Mouse (Mus musculus) lung, embryonic 16.5 days (tissue): Measurements from ENCODE around the gene Stoml1. TPM values are rescaled to one million over a fixed set of nuclear protein-coding genes. Genes with fewer than 3 reads are reported as not detected.

Source experiments
- ATAC-seq: fragments of 200-750 bp; cut with Nextera tagmentation; 2 replicates; pipeline ENCODE4 v1.8.0; 2017; ENCODE audit warnings: low read depth, mild to moderate bottlenecking, moderate library complexity
- H3K27ac ChIP-seq: fragments of 300-500 bp; sonication (generic); 2 replicates; pipeline ENCODE4 v1.5.1; 2014; ENCODE audit warnings: mild to moderate bottlenecking, control low read depth, low read length
- H3K27me3 ChIP-seq: fragments of 300-500 bp; sonication (generic); 2 replicates; pipeline ENCODE4 v1.6.1; 2014; ENCODE audit warnings: low read depth, low read length, mixed read lengths; ENCODE audit not compliant: control insufficient read depth, insufficient read depth
- H3K36me3 ChIP-seq: fragments of 300-500 bp; sonication (generic); 2 replicates; pipeline ENCODE4 v1.6.1; 2014; ENCODE audit warnings: low read length; ENCODE audit not compliant: control insufficient read depth, insufficient read depth
- H3K4me1 ChIP-seq: fragments of 300-500 bp; sonication (generic); replicated peaks from 2 replicates; pipeline ENCODE4 v1.6.1; 2014; ENCODE audit warnings: low read length, mixed read lengths; ENCODE audit not compliant: control insufficient read depth, insufficient read depth
- H3K4me2 ChIP-seq: fragments of 300-500 bp; sonication (generic); 2 replicates; pipeline ENCODE4 v1.6.1; 2014; ENCODE audit warnings: low read depth, low read length, control low read depth
- H3K4me3 ChIP-seq: fragments of 300-500 bp; sonication (generic); 2 replicates; pipeline ENCODE4 v1.5.1; 2014; ENCODE audit warnings: mild to moderate bottlenecking, low read length, control low read depth
- H3K9ac ChIP-seq: fragments of 300-500 bp; sonication (generic); 2 replicates; pipeline ENCODE4 v1.6.1; 2014; ENCODE audit warnings: low read length, control low read depth
- H3K9me3 ChIP-seq: fragments of 300-500 bp; sonication (generic); 2 replicates; pipeline ENCODE4 v1.6.1; 2016; ENCODE audit warnings: low read length; ENCODE audit not compliant: control insufficient read depth
- WGBS: fragments of 180-500 bp; shearing (Covaris S2); extraction: QIAGEN DNeasy Blood & Tissue Kit; methylation state at CpG from one replicate; pipeline ENCODE4 v1.1.7; 2014; 5-methylcytosine and 5-hydroxymethylcytosine counted together
- polyA plus RNA-seq: library from polyadenylated mRNA; unstranded; fragments of >200 nt; fragmentation: Nextera tagmentation; extraction: Ambion mirVana; gene quantifications from 2 replicates; pipeline ENCODE4 v1.2.1, GENCODE M21; 2015

The Stoml1 gene
- polyA plus RNA-seq, 1 experiment from 2014 or later: 28.7 TPM

DNA sequence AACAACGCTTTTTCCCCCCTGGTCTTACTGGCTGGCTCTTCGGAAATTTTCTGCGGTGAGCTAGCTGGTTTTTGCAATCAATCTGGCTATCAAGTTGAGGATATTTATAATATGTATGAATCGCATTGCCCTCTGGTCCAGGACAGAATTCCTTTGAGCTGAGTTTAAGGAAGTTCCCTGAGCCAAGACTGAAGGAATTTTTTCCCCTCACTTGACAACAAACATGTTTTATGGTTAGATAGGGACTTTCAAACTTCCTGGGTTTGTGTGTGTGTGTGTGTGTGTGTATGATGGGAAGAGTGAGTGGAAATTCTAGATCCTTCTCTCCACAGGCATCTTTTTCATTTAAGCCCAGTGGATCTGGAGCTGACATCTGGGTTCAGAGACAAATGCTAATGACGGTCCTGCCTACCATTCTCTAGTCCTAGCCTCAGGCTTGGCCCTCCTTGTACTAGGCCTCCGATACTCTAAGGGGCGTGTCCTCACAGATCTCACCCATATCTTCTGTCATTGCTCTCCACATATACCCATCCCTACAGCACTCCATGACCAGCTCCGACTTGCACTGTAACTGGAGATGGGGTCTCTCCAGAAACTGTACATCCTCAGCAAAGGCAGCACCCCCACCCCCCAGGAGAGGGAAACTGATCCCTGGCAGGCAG, 38.3 kb upstream of the Stoml1 start:
- peak; percentile 41; the same call in 1 of the 2 replicates for ATAC-seq
- Histone ChIP-seq H3K4me3 (no peak overlapping the region), H3K27ac (no peak overlapping the region), H3K4me1 (peaks cover 3% of the 10 kb centered on the region), H3K4me2 (no peak overlapping the region), H3K27me3 (0 out of 2 replicates have a peak, but pooled peaks cover 2% of the 10 kb centered on the region), H3K9me3 (no peaks in the 10 kb centered on the region), H3K36me3 (no peaks in the 10 kb centered on the region), H3K9ac (no peak overlapping the region)
- WGBS: 33% methylated on average over 8 of the region's 8 CpGs

DNA sequence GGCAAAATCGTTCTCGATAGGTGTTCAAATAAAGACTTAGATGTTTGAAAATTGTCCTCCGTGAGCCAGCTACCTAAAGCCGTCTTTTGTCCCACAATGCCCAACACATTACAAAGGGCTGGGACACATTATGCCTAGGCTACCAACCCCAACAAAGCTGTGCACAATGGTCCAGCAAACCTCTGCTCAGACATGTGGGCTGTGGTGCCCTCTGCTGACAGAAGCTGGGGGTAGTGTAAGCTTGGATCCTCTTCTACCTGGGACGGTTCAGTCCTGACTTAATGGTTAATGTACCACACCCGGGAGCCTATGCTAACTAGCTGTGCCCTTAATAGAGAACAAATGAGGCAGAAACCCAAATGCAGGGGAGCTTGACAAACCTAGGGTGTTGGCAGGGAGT, 36.6 kb upstream of the Stoml1 start:
- Histone ChIP-seq H3K9me3 (no peaks in the 10 kb centered on the region), H3K4me3 (no peak overlapping the region), H3K27ac (no peak overlapping the region), H3K4me2 (no peak overlapping the region), H3K36me3 (0 out of 2 replicates have a peak, but pooled peaks cover 5% of the 10 kb centered on the region), H3K4me1 (peaks cover 3% of the 10 kb centered on the region), H3K9ac (no peak overlapping the region), H3K27me3 (0 out of 2 replicates have a peak, but pooled peaks cover 2% of the 10 kb centered on the region)
- no peak for ATAC-seq
- 51% methylated on average over 6 of the region's 6 CpGs for WGBS

DNA sequence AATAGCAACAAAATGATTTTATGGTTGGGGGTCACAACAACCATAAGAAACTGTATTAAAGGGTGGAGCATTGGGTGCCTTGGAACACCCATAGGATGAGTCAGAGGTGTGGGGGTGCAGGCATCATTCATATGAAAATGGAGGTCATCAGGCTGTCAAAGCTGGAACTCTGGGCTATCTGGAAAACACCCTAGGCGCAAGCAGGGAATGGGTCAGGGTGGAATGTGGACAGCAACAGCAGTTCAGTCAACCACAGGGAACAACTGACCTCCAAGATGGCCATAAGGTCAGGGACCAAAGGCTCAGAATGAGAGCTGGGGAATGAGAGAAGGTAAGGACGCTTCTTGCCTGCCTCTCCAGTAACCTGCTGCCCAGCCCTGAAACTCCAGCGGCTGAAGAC, 34.4 kb upstream of the Stoml1 start:
- Histone ChIP-seq H3K4me1 (peaks cover 3% of the 10 kb centered on the region), H3K4me2 (no peak overlapping the region), H3K36me3 (peaks cover 8% of the 10 kb centered on the region; the same call in 1 of the 2 replicates), H3K4me3 (no peak overlapping the region), H3K9me3 (no peaks in the 10 kb centered on the region), H3K27me3 (no peaks in the 10 kb centered on the region), H3K27ac (no peak overlapping the region), H3K9ac (no peak overlapping the region)
- WGBS: 87% methylated on average over 3 of the region's 3 CpGs
- ATAC-seq: no peak

DNA sequence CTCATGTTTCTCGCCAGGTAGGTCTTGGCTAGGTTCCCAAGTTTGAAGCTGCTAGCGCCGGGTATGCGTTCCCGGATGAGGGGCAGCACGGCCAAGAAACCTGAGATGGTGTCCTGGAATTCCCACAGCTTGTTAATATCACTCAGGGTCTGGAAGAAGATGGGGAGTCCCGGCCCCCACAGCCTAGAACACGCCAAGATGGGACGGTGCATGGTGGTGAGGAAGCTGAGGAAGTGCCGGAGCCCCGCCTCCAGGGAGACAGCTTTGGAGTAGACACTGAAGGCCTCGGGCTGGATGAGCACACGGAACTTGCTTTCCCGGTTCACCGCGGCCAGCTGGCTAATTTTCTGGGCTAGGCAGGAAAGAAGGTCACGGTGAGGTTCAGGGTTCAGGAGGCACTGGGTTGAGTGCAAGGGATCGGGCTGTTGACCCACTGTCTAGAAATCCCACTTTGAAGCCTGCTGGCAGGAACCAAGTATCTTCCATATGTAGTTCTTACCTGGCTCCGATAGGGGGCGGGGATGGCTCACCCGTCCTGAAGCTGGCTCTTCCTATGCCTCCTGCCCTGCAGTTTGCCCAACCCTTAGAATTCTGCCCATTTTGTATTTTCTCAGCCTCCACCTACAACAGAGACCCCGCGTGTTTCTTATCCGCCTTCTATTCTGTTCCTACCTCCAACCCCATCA, 32.6 kb upstream of the Stoml1 start:
- peak; percentile 30; the same call in 1 of the 2 replicates for ATAC-seq
- H3K36me3 ChIP-seq: peaks cover 8% of the 10 kb centered on the region; the same call in 1 of the 2 replicates
- no peaks in the 10 kb centered on the region for H3K9me3 ChIP-seq
- no peaks in the 10 kb centered on the region for H3K4me1 ChIP-seq
- no peak overlapping the region for H3K4me2 ChIP-seq
- WGBS: 62% methylated on average over 24 of the region's 24 CpGs
- no peak overlapping the region for H3K9ac ChIP-seq
- H3K27me3 ChIP-seq: no peaks in the 10 kb centered on the region
- H3K4me3 ChIP-seq: no peak overlapping the region
- no peak overlapping the region for H3K27ac ChIP-seq

DNA sequence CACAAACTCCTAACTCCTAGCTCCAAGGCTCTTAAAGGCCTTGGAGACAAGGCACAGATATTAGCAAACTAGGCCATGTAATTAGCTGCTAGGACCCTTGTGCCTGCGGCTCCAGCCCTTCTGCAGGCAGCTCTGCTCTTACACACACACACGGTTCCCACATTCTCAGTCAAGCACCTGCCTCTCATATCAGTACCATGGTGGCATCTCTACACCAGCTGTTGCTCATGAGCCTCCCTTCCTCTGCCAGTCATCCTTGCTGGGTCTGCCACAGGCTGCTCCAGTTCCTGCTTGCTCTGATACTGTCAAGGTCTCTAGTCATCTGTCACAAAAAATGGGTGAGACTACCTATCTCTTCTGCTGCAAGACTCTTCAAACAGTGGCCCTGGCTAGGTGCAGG, 28.6 kb upstream of the Stoml1 start:
- no peaks in the 10 kb centered on the region for H3K27me3 ChIP-seq
- peaks cover 25% of the 10 kb centered on the region for H3K36me3 ChIP-seq
- H3K4me3 ChIP-seq: no peak overlapping the region
- no peak overlapping the region for H3K9ac ChIP-seq
- H3K4me2 ChIP-seq: no peak overlapping the region
- WGBS: 94% methylated on average over 2 of the region's 2 CpGs
- ATAC-seq: no peak
- H3K27ac ChIP-seq: no peak overlapping the region
- no peaks in the 10 kb centered on the region for H3K9me3 ChIP-seq
- no peaks in the 10 kb centered on the region for H3K4me1 ChIP-seq

DNA sequence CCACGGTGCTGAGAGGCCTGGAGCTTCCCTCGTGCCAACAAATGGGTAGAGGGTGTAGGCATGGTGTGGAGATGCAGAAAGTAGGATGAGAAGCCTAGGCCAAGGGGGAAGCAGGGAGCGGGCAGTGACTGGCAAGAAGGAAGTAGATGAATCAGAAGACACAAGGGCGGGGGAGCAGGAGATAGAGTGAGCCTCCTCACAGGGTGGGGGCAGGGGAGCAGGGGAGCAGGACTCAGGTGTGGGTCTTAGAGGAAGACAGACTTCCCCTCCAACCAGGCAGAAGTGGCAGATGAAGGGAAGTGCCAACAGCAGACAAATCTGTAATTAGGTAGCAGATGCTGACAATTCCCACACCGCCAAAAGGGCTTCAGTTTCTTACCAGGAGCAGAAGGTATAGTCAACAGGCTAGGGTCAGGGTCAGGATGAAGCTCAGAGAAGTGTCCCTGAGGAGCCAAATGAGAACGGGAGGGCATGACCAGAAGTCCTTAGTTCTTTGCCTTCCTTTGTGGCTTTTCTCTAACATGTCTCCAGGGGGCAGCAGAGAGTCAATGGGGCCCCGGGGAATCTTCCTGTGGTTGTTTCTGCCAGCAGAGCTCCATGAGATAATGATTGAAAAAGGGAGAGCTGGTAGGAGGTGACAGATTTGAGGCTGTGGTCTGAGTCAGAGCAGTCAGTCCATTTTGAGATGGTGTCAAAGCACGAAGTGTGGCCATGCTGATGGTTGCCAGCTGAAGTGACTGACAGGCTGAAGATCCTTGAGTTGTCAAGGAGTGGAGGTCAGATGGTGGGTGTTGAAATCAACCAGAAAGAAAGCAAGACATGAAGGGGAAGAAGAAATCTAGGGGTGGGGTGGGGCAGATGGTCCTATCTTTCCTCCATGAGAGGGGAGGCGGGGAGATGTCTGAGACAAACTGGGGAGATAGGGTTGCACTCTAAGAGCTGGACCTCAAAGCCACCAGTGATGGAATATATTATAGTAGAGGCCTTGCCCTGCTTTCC, 26.8 kb upstream of the Stoml1 start:
- WGBS: 58% methylated on average over 9 of the region's 9 CpGs
- ATAC-seq: no peak
- Histone ChIP-seq H3K4me1 (no peaks in the 10 kb centered on the region), H3K9ac (no peak overlapping the region), H3K9me3 (no peaks in the 10 kb centered on the region), H3K4me2 (no peak overlapping the region), H3K4me3 (no peak overlapping the region), H3K27ac (no peak overlapping the region), H3K27me3 (no peaks in the 10 kb centered on the region), H3K36me3 (peaks cover 32% of the 10 kb centered on the region)

DNA sequence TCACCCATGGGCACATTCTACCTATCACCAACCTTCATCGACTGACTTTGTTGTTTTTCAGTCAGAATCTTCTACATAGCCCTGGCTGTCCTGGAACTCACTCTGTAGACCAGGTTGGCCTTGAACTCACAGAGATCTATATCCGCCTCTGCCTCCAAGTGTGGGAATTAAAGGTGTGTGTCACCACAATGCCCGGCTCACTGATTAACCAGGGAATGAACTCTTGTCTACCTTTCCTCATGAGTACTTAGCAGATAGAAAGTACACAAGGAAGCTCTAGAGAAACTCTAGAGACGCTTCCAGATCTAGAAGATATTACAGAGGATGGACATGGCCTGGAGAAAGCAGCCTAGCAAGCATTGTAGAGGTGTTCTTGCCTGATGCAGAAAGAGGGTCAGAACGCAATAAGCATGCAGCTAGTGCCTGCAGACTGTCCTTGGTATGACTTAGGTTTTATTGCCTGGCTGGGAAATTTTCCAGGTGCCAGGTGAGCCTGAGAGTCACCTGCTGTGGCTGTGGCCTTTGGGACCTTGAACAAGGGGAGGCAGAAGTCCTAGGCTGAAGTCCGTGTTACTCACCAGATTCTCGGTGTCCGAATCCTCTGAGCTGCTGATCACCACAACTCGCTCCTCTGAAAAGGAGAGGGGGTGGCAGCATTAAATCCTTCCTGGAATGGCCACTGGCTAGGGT, 24.0 kb upstream of the Stoml1 start:
- Histone ChIP-seq H3K9ac (no peak overlapping the region), H3K27ac (no peak overlapping the region), H3K9me3 (no peaks in the 10 kb centered on the region), H3K36me3 (peaks cover 40% of the 10 kb centered on the region), H3K4me2 (no peak overlapping the region), H3K4me1 (no peaks in the 10 kb centered on the region), H3K27me3 (no peaks in the 10 kb centered on the region), H3K4me3 (no peak overlapping the region)
- WGBS: 90% methylated on average over 9 of the region's 9 CpGs
- no peak for ATAC-seq

DNA sequence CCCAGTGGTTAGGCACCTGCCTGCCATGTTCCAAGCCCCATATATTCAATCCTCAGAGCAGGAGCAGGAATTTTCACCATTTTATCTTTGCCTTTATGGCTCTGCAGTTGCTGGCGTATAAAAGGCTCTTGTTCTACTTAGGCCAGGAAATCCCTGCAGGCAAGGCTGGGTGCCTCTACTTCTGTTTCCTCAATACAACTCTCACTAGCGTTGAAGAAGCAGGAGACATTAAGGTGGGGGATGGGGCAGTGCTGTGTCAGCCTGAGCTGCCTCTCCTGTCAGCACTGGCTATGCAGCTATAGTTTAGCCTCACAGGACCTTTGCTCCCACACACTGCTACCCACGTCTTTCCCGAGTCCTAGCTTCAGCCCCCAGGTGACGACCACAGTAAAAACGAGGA, 21.2 kb upstream of the Stoml1 start:
- H3K9ac ChIP-seq: no peak overlapping the region
- no peaks in the 10 kb centered on the region for H3K27me3 ChIP-seq
- H3K27ac ChIP-seq: peak overlapping the region; percentile 61
- ATAC-seq: no peak
- WGBS: 62% methylated on average over 6 of the region's 6 CpGs
- H3K4me3 ChIP-seq: no peak overlapping the region
- no peak overlapping the region for H3K4me2 ChIP-seq
- peaks cover 51% of the 10 kb centered on the region for H3K36me3 ChIP-seq
- H3K4me1 ChIP-seq: no peaks in the 10 kb centered on the region
- H3K9me3 ChIP-seq: no peaks in the 10 kb centered on the region
